Mouse (Mus musculus): ENCODE results near the gene Rasal2.

GRCm38 (mm10) chr1:157443026-157443722, 30.8 kb upstream of the Rasal2 start:
- TF ChIP-seq GATA1 (IDR thresholded peaks at IDR 0.05; ENCODE audit: low read depth, low read length) (no peak), POLR2AphosphoS2 (IDR thresholded peaks at IDR 0.05; ENCODE audit: low read length) (no peak), JUND (IDR thresholded peaks at IDR 0.05; ENCODE audit: low read depth, low read length) (no peak), NELFE (IDR thresholded peaks at IDR 0.05; ENCODE audit: low read depth, low read length) (peak; percentile 38; the same call in 1 of the 2 replicates), CTCF (IDR thresholded peaks at IDR 0.05 in 2 of 3, conservative IDR thresholded peaks at IDR 0.05 in 1 of 3; ENCODE audit: control insufficient read depth in 1 of 3, insufficient read depth in 1 of 3, low read depth in 2 of 3, low read length in 3 of 3, poor library complexity in 1 of 3, severe bottlenecking in 1 of 3) (no peak), POLR2A (IDR thresholded peaks at IDR 0.05; ENCODE audit: control insufficient read depth in 1 of 2, insufficient read depth in 1 of 2, low read depth in 1 of 2, low read length in 2 of 2, poor library complexity in 1 of 2) (peak in 1 of 2 experiments; percentile 44; a peak in 1 of 4 replicates), MYC (IDR thresholded peaks at IDR 0.05; ENCODE audit: low read depth, low read length) (no peak), MAX (IDR thresholded peaks at IDR 0.05; ENCODE audit: low read length) (no peak), POLR2AphosphoS5 (IDR thresholded peaks at IDR 0.05; ENCODE audit: borderline replicate concordance, low read depth, low read length) (no peak), EP300 (IDR thresholded peaks at IDR 0.05; ENCODE audit: low read depth in 1 of 2, low read length in 2 of 2) (peak in 1 of 2 experiments; percentile 43; a peak in 1 of 4 replicates), TBP (IDR thresholded peaks at IDR 0.05; ENCODE audit: low read depth, low read length) (no peak), RAD21 (IDR thresholded peaks at IDR 0.05; ENCODE audit: low read depth, low read length) (no peak), CHD2 (IDR thresholded peaks at IDR 0.05; ENCODE audit: low read length) (no peak), BHLHE40 (IDR thresholded peaks at IDR 0.05; ENCODE audit: borderline replicate concordance, low read depth, low read length) (no peak)

Measured in MEL (cell line).